Mouse (Mus musculus): ENCODE results near the gene Lias.

Gene Lias

GRCm38 (mm10) chr5:65425251-65425650 lies 34.0 kb downstream of the Lias start:
- no peak for DNase-seq (ENCODE audit: low read depth, low spot score)

- no peak for DNase-seq (ENCODE audit: low read depth, low spot score)
Observed at GRCm38 (mm10) chr5:65428321-65428720, 37.0 kb downstream of the Lias start.

GRCm38 (mm10) chr5:65429441-65429840 lies 38.1 kb downstream of the Lias start:
- no peak for DNase-seq (ENCODE audit: low read depth, low spot score)

- no peak for DNase-seq (ENCODE audit: low read depth, low spot score)
Observed at GRCm38 (mm10) chr5:65434471-65435362, 43.4 kb downstream of the Lias start.

GRCm38 (mm10) chr5:65435363-65435805 lies 44.1 kb downstream of the Lias start:
- DNase-seq (ENCODE audit: low read depth, low spot score), result no peak

GRCm38 (mm10) chr5:65435806-65436561 lies 44.7 kb downstream of the Lias start, which contains the start of gene Ugdh:
Gene Ugdh, minus strand, starts transcription at chr5:65435949.
- peak; percentile 90 for DNase-seq (ENCODE audit: low read depth, low spot score)

- DNase-seq (ENCODE audit: low read depth, low spot score), result no peak
Observed at GRCm38 (mm10) chr5:65438041-65438440, 46.7 kb downstream of the Lias start.

- no peak for DNase-seq (ENCODE audit: low read depth, low spot score)
Observed at GRCm38 (mm10) chr5:65444981-65445380, 53.7 kb downstream of the Lias start.

GRCm38 (mm10) chr5:65446756-65447155 lies 55.5 kb downstream of the Lias start:
- DNase-seq (ENCODE audit: low read depth, low spot score), result no peak

- DNase-seq (ENCODE audit: low read depth, low spot score), result no peak
Observed at GRCm38 (mm10) chr5:65447826-65448225, 56.5 kb downstream of the Lias start.

- DNase-seq (ENCODE audit: low read depth, low spot score), result no peak
Observed at GRCm38 (mm10) chr5:65448941-65449340, 57.6 kb downstream of the Lias start.

GRCm38 (mm10) chr5:65454771-65455170 lies 63.5 kb downstream of the Lias start:
- DNase-seq (ENCODE audit: low read depth, low spot score), result no peak

GRCm38 (mm10) chr5:65457086-65457827 lies 66.0 kb downstream of the Lias start:
- DNase-seq (ENCODE audit: low read depth, low spot score), result no peak

- DNase-seq (ENCODE audit: low read depth, low spot score), result no peak
Observed at GRCm38 (mm10) chr5:65457846-65458245, 66.5 kb downstream of the Lias start.

- no peak for DNase-seq (ENCODE audit: low read depth, low spot score)
Observed at GRCm38 (mm10) chr5:65459454-65459853, 68.2 kb downstream of the Lias start.

All from retina, postnatal 7 days (tissue).